Mouse (Mus musculus) embryonic stem cell, embryonic (primary cell): ENCODE results near the gene Timp1.

ENCODE experiments used
- CTCF ChIA-PET, 4 experiments: fragments of 300-600 bp in 2 of 4; fragments of 350-600 bp in 2 of 4; sonication (Branson Sonifier 250); formaldehyde crosslinking; loops; one replicate each; lab custom pipeline; 2022; ENCODE audit warnings: inconsistent platforms in 2 of 4; lab: Charles Lee
- POLR2A ChIA-PET, 4 experiments: fragments of 300-600 bp in 2 of 4; fragments of 350-600 bp in 2 of 4; sonication (Branson Sonifier 250); formaldehyde crosslinking; loops; one replicate each; lab custom pipeline; 2022; ENCODE audit warnings: antibody characterized with exemption in 4 of 4, inconsistent platforms in 1 of 4; lab: Charles Lee

Gene Timp1

DNA sequence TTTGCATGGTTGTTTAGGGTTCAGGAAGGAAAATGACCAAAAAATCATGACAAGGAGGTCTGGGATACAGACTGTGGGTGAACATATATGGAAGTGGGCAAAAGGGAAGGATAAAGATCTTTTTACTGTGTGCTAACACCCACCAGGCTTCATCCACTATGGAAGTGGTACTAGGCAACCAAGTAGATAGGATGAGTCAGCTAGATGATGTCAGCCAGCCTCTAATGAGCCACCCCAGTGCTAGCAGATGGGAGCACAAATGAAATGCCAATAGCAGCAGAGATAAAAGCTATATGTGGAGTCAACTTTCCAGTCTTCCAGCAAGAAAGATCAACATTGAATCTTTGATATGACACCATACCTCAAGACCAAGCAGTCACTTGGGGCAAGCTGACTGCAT is 45.1 kb downstream of the Timp1 start:
- POLR2A ChIA-PET = interaction anchor here in 1 of 4 experiments (0.6 kb wide), 1 partner anchor 42 kb away, joined by 4 read pairs; no protein-coding TSS in a partner anchor
- CTCF ChIA-PET = no interaction called here

DNA sequence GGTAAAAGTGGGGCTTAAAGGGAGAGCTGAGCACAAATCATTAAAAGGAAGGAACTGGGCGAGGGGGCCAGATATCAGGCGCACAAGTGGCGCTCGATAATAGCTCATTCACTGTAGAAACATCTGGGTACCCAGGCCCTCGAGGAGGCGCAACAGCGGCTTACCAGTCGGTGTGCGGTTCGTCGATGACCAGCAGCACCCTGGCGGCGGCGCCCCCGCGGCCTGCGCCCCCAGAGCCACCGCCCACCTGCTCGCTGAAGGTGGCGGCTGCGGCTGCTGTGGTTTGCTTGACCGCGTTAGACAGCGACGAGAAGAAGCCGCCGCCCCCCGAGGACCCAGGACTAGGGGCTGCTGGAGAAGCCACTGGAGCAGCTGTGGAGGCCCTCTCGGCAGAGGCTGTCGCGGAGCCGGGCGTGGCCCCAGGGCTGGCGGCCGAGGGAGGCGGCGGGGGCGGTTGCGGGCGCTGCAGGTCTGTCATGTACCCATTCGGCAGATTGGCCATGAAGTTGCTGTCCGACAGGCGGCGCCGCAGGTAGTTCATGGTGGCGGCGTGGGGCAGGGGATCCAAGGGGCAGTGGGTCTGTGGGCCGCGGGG is 50.4 kb downstream of the Timp1 start:
- ChIA-PET CTCF (interaction anchor here in 3 of 4 experiments (0.9 to 1.4 kb wide), 3 partner anchors 26 to 47 kb away, joined by 3 to 7 read pairs (median 3); no protein-coding TSS in a partner anchor), POLR2A (interaction anchor here in 3 of 4 experiments (0.7 to 1.8 kb wide), 14 partner anchors 9 to 258 kb away, joined by 3 to 7 read pairs (median 4); partner anchors contain the start of genes Elk1 (in 1 of the 3) and Uxt (in 1 of the 3))

DNA sequence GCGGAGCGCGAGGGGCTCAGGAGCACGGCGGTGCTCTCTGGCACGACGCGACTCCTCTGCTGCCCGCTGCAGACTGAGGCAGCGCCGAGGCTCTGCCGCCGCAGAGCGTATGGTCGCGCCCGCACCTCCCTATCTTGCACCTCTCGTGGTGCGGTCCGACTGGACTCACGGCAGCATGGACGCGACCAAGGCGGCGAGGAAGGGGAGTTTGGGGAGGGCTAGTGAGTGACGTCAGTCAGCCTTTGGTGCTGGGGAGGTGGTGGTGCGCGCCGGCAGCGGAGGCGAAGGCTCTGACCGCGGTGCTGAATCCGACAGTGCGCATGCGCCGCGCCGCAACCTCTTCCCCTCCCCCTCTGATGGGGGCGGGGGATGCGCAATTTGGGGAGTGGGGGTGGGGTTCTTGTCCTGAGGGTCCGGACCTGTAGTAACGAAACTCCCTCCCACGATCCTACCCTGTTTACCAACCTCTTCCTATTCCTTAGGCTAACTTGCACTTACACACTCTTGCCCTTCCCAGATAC is 50.9 kb downstream of the Timp1 start, which contains the start of gene Syn1:
Gene Syn1, minus strand, starts transcription at position 161 of the 521 bp plus-strand sequence.
- CTCF ChIA-PET = interaction anchor here in 2 of 4 experiments (1.1 to 1.4 kb wide), 2 partner anchors 25 to 26 kb away, joined by 3 to 7 read pairs; no protein-coding TSS in a partner anchor
- POLR2A ChIA-PET = interaction anchor here in 2 of 4 experiments (0.7 to 1.8 kb wide), 8 partner anchors 10 to 259 kb away, joined by 3 to 7 read pairs (median 5); partner anchors contain the start of gene Elk1 (in 1 of the 2)

- ChIA-PET CTCF (interaction anchor here in 1 of 4 experiments (1.1 kb wide), 1 partner anchor 25 kb away, joined by 3 read pairs; no protein-coding TSS in a partner anchor), POLR2A (no interaction called here)
These were observed 51.4 kb downstream of the Timp1 start for GRCm38 (mm10) chrX:20921366-20921765.

DNA sequence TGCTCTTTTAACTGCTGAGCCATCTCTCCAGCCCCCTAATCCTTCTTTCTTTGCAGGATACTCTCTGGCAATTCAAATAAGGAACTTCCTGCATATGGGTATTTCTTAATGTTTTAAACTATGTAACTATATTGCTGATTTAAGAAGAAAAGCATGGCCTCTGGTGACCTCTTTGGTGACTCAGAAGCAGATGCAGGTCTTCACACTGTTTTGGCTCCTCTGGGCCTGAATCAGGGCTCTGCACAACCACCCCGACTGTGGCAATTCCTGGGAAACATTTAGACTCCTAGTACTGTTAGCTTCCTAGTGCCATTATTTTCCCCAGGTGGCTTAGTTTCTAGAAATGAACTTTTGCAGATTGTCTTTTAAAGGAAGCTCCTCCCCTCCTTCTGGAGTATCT is 53.5 kb downstream of the Timp1 start:
- POLR2A ChIA-PET = interaction anchor here in 2 of 4 experiments (1.3 kb wide), 2 partner anchors 10 to 27 kb away, joined by 3 read pairs; partner anchors contain the start of gene Elk1 (in 1 of the 2)
- CTCF ChIA-PET = interaction anchor here in 1 of 4 experiments (1.1 kb wide), 1 partner anchor 23 kb away, joined by 3 read pairs; no protein-coding TSS in a partner anchor
